ENCODE assay signal across 14 mouse cellular contexts in the genomic region with DNA sequence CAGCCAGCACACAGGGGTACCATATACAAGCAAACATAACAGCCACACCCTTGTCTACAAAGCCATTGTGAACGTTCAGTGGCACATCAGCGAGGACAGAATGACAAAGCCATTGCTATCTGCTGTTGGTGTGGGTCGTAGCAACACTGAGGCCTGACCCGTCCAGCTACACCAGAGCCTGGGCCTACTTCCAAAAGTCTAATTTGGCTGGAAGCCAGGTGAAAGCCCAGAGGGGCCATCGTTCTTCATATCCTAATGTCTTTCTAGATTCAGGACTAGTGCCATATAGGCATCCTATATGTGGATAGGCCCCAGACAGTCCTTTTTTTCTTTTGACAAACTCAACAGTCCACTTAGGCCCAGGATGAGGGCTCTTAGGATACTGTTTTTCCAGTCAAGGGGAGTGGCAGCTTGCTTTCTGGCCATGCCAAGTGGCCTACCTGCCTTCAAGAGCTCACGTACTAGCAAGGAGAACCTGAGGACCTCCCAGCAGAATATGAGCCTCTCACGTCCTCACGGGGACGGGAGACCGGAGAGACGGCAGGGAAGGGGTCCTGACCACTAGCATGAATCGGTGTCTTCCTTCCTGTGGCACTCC.
DNase-seq lines count a peak whose midpoint lies in the region; ATAC-seq lines count a peak whose summit lies in the region.
"Had no signal": no experiment of that assay in that cellular context is flagged by ENCODE, and none has a peak within 500 bp of the region (broad histone marks: within the 10 kb centered on the region; RNA-seq: fewer than 3 reads in every experiment).

No protein-coding gene starts in this region.

- H3K4me1 ChIP-seq in forebrain, embryonic 11.5 days (replicated peaks; ENCODE audit: control insufficient read depth, insufficient read depth, low read length), result peaks cover 4% of the 10 kb centered on the region; the same call in 1 of the 2 replicates
- H3K4me1 ChIP-seq: liver, embryonic 15.5 days had no signal

- no peaks in the 10 kb centered on the region for H3K27me3 ChIP-seq in forebrain, embryonic 11.5 days (ENCODE audit: control insufficient read depth, insufficient read depth, low read length)
- H3K27me3 ChIP-seq: heart, embryonic 13.5 days; liver, embryonic 15.5 days; neural tube, embryonic 12.5 days had no signal

- no peak overlapping the region for H3K4me3 ChIP-seq in forebrain, embryonic 11.5 days (ENCODE audit: low read depth, low read length)
- H3K4me3 ChIP-seq: embryonic facial prominence, embryonic 10.5 days; heart, embryonic 13.5 days; liver, embryonic 15.5 days; neural tube, embryonic 12.5 days had no signal

- H3K9ac ChIP-seq in forebrain, embryonic 11.5 days (ENCODE audit: low read length), result no peak overlapping the region
- H3K9ac ChIP-seq: heart, embryonic 13.5 days; liver, embryonic 15.5 days; neural tube, embryonic 12.5 days had no signal

- no peak overlapping the region for H3K27ac ChIP-seq in forebrain, embryonic 11.5 days (ENCODE audit: low read depth, low read length)
- H3K27ac ChIP-seq: embryonic facial prominence, embryonic 10.5 days; heart, embryonic 13.5 days; liver, embryonic 15.5 days; neural tube, embryonic 12.5 days had no signal

- peak; percentile 35 for DNase-seq in adrenal gland, postnatal 10 days
- no peak for DNase-seq in adrenal gland, postnatal 36 days
- peak; percentile 65 for DNase-seq in heart, postnatal 4 days
- no peak for DNase-seq in heart, postnatal 25 days (ENCODE audit: low spot score)
- peak; percentile 78 to 79 for DNase-seq in cerebellum, postnatal 10 days
- DNase-seq in lung, postnatal 10 days, result peak; percentile 24
- DNase-seq in forebrain, embryonic 11.5 days (ENCODE audit: low spot score), result no peak
- DNase-seq in frontal cortex, postnatal 14 days (ENCODE audit: low spot score in 2 of 2), result no peak
- DNase-seq: right cerebral cortex, postnatal 14 days had no signal

- H3K36me3 ChIP-seq in forebrain, embryonic 11.5 days (ENCODE audit: control insufficient read depth, insufficient read depth, low read length), result no peaks in the 10 kb centered on the region
- H3K36me3 ChIP-seq: embryonic facial prominence, embryonic 10.5 days; heart, embryonic 13.5 days; liver, embryonic 15.5 days; neural tube, embryonic 12.5 days had no signal

- ATAC-seq in forebrain, embryonic 11.5 days (replicated peaks; ENCODE audit: low FRiP score), result no peak
- ATAC-seq: forebrain, embryonic 14.5 days had no signal

- intact Hi-C loops in heart, postnatal 25 days (cut with DNase I), result no loop called here

- no peak overlapping the region for H3K4me2 ChIP-seq in forebrain, embryonic 11.5 days (ENCODE audit: low read depth, low read length, severe bottlenecking)
- H3K4me2 ChIP-seq: heart, embryonic 13.5 days; liver, embryonic 15.5 days; neural tube, embryonic 12.5 days had no signal

- H3K9me3 ChIP-seq in forebrain, embryonic 11.5 days (ENCODE audit: control insufficient read depth, low read length), result no peaks in the 10 kb centered on the region
- H3K9me3 ChIP-seq: embryonic facial prominence, embryonic 10.5 days; heart, embryonic 13.5 days; liver, embryonic 15.5 days; neural tube, embryonic 12.5 days had no signal

- WGBS in forebrain, embryonic 11.5 days, result 90% methylated on average over 12 of the region's 12 CpGs

Comparison
In these comparisons a context has a peak if more than half of its experiments do, and no peak if none do; other contexts are left out.
1. DNase-seq: peak in adrenal gland, postnatal 10 days (single experiment), heart, postnatal 4 days (single experiment), cerebellum, postnatal 10 days (2 of 2) and lung, postnatal 10 days (single experiment); none in adrenal gland, postnatal 36 days (0 of 2), heart, postnatal 25 days (single experiment), forebrain, embryonic 11.5 days (single experiment) and frontal cortex, postnatal 14 days (0 of 2).